Mouse (Mus musculus) kidney, adult 11 months (tissue): Measurements from ENCODE around the gene B4galt7.
"Not testable (repeated sequence)": the region's sequence is repeated elsewhere in the genome, so short reads cannot be mapped to it uniquely, and the experiment has no call there.

Experiments
- DNase-seq: peaks from one replicate; pipeline ENCODE4 v3.0.0; 2022

The B4galt7 gene

DNA sequence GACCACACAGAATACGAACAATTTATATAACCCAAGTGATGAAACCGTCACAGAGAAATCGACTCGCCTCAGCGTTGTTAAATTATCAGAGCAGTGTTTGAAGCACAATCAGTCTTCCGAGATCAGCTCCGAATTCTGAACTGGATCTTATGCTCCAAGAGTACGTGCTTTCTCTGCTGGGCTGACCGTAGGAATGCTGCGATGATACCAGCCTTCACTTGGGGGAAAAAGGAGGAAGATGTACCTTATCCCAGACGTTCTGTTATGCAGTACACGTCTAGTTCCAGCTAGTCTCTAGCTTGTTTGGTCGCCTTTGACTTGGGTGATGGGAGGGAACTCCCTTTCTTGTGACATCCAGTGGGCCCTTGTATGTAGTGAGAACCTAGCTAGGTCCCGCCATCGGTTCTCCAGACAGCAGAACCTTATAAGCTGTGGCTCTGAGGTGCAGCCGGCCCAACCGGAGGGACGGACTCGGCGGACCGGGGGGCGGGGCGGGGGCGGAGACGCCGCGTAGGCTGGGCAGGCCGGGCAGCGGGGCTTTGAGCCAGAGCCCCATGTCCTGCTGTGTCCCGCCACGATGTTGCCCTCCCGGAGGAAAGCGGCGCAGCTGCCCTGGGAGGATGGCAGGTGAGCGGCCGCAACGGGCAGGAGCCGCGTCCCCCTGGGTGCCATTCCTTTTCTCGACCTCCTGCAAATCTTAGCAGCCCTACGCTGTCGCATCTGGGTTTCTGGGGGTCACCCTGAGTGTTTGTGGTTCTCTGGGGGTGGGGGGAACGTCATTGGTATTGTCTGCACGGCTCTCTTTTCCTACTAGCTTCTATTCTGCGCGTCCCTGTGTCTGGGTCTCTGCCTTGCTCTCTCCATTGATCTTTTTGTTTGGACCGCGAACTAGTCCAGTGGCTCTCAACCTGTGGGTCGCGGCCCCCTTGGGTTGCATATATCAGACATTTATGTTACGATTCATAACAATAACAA is at the start of gene B4galt7:
Gene B4galt7 (plus strand): TSS at position 331 of the 975 bp plus-strand sequence.
- DNase-seq = peak; percentile 81

DNA sequence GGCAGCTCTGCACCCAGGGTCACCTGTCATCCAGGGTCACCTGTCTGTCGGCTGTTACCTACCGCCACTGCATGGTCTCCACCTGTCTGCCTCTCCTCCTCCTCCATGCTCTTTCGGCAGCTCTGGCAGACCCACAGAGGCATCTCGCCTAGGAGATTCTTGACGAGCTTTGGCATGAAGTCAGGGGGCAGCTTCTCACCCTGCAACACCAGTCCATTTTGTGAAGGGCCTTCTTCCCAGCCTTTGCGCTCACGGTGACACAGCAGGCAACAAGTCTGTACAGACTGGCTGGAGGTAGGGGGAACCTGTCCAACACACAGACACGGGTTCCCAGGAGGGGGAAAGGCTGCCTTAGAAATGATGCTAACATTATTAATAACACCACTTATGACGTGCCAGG is 43.8 kb upstream of the B4galt7 start:
- no peak for DNase-seq

DNA sequence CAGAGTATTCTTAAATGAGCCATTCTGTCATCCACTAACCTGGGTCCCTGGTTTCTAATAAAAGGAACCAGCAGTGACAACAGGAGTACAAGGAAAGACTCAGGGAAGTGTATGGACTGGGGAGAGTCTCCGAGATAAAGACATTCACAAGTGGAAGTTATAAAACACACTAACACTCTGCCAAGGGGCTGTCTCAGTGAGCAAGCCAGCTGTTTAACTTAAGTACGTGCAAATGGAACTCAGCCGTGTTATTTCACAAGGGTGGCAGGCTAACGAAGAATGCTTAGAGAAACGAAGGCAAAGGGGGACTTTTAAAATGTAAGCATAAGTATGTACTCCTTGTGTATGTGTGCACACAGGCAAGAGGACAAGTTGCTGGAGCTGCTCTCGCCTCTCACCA is 42.2 kb upstream of the B4galt7 start:
- no peak for DNase-seq

DNA sequence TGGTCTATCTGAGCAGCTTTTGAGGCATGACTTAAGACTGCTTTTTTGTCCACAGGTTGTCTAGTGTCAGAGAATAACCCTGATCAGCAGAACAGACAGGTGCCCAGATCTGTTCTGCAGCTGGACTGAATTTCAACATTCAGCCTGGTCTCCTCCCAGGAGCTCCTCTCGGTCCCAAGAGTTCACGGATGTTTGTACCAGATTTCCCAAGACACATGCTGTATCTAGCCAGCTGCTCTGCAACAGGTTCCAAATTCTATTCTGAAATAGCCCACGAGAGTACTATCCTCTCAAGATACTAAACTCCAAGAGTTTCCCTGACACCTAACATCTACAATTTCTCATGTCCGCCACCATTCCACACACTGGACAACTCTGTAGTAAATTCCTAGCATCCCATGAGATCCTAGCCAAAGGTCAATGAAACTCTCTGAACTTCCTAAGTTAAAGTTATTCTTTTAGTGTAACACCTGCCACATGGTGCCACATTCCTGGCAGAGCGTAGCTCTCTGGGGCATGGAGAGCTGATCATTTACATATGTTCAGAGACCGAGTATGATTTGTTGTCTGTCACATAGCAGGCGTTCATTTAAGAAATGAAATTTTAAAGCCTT is 36.3 kb upstream of the B4galt7 start:
- DNase-seq = no peak

DNA sequence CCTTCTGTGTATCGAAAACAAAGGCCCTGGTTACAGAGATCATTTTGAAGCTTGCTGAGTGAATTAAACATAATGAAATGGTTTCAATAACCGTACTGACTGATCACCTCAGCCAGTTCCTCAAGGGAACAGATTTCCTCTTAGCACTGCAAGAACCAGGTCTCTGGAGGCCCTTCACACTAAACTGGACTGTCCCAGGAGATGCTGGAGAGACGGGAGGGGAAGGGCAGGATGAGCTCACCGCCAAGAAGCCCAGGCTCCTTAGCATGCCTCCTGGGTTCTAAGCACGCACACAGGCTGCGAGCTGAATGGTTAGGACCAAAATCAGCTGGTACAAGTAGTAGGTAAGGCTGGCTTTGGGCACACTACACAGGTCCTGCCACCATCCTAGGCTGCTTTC is 32.7 kb upstream of the B4galt7 start:
- no peak for DNase-seq

DNA sequence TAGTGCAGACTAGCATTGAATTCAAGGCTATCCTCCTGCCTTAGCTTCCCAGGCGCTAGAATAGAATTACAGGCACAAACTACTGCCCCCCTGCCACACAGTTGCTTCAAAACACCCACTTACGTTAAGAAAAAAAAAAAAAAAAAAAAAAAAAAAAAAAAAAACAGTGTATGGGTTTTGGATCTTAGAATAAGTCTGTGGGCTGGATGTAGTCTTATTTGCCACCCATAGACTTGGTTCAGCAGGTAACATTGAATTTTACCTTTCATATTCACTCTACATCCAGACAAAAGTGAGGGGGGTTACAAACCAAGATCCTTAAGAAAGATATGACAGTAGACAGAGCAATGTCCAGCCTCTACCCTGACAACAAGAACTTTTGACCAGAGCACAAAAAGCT is 31.7 kb upstream of the B4galt7 start:
- no peak for DNase-seq

DNA sequence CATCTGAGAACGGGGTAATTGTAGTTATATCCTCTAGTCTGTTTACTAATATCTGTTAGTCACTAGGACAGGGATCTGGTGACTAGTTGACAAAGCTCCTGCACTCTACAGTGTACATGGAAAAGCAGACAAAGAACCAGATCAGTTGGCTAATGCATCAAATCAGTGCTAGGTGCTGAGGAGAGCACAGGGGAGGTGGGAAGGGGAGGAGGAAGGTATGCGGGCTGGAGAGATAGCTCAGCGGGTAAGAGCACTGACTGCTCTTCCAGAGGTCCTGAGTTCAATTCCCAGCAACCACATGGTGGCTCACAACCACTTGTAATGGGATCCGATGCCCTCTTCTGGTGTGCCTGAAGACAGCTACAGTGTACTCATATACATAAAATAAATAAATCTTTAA is 31.2 kb upstream of the B4galt7 start:
- not testable (repeated sequence) for DNase-seq

DNA sequence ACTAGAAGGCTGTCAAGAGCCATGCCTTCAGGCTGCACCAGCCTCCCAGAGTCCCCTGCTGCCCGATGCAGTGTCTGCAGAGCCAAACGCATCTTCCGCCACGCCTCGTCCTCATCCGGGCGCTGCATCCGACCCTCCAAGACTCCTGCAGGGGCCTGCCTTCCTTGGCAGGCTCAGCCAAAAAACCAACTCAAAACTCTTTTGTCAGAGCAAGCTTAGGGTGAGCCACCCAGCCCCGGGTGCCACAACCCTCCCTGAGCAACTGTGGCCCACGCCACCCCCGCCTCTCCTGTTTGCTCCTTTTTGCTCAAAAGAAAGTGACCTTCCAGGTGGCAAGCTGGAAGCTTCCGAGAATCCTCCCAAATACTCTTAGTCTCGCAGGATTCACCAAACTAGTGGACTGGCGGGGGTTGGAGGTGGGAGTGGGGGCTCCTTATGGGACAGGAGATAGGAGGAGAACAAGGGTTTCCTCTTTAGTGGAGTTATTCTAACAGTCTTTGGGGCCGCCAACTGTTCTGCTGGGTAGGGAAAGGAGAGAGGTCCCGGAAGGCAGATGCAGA is 29.9 kb upstream of the B4galt7 start:
- no peak for DNase-seq

DNA sequence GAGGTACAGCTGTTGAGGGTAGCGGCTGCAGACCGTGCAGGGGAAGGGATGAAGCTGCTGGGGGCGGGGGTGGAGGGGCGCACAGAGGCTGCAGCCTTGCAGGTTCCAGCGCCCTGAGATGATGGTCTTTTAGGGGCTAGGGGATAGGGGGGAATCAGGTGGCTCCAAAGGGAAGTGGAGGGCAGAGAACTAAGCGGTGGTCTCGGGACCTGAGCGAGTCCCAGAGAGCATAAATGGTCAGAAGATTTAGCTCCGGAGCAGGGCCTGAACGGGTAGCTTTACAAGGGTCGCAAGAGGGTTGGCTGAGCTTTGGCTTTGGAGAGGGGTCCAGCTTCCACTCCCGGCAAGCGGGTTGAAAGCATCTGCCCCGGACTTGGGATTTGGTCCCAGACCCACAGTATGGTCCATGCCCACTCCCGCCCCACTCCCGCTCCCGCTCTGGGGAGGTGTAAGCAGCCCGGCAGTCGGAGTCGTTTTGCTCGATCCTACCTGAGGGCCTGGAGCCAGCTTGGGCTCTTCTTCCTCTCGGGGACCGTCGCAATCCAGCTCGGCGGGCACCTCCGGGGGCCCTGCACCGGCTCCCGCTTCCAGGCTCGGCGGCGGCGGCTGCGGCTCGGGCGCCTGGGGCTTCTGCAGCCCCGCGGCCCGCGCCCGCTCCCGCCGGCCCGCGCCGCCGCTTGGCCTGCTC is 29.3 kb upstream of the B4galt7 start:
- no peak for DNase-seq

DNA sequence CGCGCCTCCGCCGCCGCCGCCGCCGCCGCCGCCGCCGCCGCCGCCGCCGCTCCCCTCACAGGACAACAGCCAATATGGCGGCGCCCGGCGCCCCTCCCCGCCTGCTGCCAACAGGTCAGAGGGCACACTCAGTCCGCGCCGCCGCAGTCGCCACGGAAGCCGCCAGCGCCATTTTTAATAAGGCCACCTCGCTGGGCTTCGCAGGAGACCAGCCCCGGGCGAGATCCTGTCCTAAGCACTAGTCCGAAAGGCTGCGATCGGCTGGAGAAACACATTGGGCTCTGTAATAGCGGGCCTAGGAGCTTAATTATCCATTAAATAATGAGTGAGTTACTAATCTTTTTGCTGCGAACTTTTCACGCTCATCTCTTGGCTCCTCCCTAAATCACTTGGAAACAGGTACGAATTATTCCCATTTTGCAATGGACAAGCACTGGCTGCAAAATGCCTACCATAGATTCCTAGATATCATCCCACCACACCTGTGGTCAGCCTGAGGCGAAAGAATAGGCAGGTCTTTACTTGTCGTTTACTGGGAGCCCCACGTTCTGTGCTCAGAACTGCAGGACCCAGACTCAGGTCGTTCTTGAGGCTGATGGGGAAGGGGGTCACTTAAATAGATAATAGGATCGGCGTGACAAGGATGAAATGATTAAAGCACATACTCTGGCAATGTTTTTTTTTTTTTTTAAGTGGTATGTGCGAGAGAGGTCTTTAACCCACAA is 28.5 kb upstream of the B4galt7 start, which contains the start of gene Fam193b:
Gene Fam193b (minus strand): TSS at position 94 of the 725 bp plus-strand sequence.
- peak; percentile 92 for DNase-seq

DNA sequence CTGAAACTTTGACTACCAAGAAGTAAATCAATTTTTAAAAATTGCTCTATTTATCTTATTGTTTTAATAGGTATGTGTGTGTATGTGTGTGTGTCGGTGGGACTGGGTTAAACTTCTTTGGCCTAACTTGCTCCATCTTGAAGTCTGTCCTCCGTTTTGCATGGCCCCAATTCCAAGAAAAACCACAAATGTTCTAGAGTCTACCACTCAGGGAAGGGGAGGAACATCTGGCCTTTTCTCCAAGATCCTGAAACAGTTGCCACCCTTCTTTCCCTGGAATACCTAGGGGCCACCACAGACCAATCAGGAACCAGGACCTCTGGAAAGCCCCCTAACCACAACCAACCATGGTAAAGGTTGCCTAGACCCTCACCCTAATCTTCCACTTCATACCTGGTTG is 27.7 kb upstream of the B4galt7 start:
- DNase-seq = no peak

DNA sequence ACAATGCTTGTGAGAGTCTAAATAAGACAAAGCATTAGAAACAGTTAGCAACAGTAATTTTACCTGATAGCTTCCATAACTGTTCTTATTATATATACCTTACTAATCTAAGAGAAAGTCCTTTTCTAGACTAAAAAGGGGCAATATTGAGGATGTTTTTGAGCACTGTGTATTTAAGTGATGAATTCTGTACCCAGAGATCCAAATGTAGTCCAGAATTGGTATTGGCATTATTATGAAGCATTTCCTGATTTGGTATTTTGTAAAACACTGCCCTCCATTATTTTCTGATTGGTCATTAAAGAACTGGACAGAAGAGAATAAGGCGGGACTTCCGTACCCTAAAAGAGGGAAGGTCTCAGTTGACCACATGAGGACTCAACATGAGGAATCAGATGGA is 26.3 kb upstream of the B4galt7 start, which contains the start of gene Tmed9:
Gene Tmed9 (plus strand): TSS at position 301 of the 400 bp plus-strand sequence.
- no peak for DNase-seq

DNA sequence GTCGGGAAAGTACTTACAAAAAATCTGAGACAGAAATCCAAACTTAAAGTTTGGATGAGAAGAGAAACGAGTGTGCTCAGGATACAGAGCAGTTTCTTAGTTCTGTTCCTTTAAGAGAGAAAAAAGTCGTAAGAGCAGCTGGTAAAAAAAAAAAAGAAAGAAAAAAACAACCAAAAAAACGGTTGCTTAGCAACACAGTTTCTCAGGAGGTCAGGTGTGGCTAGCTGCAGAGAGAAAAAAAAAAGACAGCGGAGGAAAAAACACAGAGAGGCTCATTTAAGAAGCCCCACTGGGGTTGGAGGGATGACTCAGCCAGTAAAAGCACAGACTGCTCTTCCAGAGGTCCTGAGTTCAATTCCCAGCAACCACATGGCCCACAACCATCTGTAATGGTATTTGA is 25.4 kb upstream of the B4galt7 start:
- no peak for DNase-seq

DNA sequence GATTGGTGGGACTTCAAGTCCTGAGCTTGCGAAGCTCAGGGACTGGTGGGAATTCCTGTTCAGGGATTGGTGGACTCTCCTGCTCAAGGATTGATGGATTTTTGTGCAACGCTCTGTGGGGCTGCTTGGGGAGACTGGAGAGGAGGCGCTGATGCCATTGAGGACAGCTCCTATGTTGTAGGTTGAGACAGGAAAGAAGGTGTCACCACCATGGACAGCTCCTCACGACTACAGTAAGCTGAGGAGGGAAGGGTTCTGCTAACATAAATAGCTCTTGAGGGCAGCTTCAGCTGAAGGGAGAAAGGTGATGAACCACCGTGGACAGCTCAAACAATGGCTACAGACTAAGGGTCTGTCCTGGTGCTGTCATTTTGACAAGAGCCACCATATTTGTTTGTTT is 23.8 kb upstream of the B4galt7 start:
- DNase-seq = no peak

DNA sequence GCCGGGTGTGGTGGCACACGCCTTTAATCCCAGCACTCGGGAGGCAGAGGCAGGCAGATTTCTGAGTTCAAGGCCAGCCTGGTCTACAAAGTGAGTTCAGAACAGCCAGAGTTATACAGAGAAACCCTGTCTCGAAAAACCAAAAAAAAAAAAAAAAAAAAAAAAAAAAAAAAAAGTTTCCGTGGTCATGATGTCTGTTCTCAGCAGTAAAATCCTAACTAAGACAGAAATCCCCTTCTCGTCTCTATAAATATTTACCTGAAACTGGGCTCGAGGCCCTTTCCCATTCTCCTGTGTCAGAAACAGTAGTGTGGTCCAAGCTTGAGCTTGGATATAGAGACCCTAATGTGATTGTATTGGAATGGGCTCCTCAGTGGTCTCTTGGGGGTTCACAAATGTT is 22.8 kb upstream of the B4galt7 start:
- DNase-seq = not testable (repeated sequence)

DNA sequence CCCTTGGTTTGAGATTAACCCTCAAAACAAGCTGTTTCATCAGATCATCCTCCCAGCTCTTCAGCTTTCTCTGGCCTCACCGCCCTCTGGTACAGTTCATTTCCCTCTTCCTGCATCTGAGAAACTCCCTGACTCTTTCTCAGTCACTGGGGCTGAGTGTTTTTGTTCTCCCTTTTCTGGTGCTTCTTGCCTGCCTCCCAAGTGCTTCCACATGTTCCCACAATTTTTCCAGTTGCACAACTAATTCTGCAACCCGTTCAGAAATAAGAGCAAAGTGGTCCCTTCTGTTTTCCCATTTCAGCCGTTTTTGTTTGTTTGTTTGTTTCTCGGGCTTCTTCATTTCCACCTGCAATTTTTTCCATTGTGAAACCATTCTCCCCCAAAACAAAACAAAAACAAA is 21.6 kb upstream of the B4galt7 start:
- no peak for DNase-seq

DNA sequence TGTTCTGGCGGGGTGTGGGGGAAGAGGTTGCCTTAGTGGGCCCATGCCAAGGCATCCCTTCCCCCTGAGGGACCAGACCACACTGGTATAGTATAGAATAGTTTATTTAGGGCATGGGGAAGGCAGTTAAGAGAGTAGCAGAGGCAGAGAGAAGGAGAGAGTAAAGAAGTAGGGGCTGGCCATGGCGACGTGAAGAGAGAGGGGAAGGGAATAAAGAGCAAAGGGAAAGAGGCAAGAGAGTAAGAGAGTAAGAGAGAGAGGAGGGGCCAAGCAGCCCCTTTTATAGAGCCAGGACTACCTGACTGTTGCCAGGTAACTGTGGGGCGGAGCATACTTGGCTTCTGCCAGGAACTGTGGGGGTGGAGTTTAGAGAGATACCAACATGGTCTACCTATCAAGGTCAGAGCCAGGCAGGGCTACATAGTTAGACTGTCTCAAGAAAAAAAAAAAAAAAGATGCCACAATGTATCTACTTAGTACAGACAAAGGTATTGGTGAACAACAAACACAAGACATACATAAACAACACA is 7.7 kb upstream of the B4galt7 start:
- peak; percentile 43 for DNase-seq

DNA sequence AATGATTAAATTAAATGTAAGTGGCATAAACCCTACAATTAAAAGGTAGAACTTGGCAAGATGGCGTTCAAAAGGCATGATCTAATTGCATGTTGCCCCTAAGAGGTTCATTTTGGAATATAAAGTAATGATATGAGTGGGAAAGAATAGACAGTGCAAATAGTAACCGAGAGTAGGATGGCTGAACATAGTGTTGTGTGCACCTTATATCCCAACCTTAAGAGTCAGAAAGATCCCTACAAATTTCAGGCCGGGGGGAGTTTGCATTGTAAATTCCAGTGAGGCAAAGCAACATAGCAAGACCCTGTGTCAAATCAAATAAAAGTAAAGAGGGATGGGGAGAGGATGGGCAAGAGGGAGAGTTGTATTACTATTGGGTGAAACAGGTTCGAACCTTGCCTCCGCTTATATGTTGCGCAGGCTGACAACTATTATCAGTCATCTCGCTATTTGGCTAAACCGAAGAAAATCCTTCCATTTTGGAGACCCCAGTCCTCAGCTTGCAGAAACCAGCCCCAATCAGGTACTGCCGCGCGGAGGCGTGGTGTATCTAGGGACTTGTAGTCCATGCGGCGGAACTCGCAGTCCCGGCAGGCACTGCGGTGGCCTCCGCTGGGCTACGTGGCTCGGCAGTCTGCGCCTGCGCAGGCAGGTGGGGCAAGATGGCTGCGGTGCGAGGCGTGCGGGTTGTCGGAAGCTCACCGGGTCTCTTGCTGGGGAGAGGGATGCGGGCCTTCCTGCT is 7.0 kb upstream of the B4galt7 start:
- peak; percentile 96 for DNase-seq

DNA sequence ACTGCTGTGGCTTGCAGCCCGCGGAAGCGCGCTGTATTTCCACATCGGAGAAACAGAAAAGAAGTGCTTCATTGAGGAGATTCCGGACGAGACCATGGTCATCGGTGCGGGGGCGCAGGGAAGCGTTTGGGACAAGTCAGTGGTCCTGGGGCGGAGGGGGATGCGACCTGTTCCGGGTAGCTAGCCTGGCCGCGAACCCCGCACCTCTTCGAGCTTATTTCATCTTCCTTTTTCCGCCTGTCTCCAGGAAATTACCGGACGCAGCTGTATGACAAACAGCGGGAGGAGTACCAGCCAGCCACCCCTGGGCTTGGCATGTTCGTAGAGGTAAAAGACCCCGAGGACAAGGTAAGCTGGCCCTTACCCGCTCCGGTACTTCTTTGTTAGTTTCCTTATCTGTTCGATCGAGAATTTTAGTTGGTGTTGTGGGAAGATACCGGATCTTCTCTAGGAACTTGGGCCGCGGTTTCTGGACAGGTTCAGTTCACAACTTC is 6.4 kb upstream of the B4galt7 start:
- no peak for DNase-seq

DNA sequence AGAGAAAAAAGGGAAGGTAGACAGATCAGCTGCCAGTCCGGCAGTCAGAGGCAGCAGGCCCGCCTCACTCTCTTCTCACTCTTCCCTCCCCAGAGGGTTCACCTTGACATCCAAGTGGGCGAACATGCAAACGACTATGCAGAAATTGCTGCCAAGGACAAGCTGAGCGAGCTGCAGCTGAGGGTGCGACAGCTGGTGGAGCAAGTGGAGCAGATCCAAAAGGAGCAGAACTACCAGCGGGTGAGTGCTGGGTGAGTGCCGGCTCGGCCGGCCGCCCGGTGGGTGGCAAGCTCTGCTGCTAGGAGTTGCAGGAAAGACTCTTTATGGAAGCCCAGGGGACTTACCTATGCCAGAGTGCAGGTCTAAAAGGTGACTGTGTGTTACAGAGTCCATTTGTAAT is 4.3 kb upstream of the B4galt7 start:
- DNase-seq = no peak

DNA sequence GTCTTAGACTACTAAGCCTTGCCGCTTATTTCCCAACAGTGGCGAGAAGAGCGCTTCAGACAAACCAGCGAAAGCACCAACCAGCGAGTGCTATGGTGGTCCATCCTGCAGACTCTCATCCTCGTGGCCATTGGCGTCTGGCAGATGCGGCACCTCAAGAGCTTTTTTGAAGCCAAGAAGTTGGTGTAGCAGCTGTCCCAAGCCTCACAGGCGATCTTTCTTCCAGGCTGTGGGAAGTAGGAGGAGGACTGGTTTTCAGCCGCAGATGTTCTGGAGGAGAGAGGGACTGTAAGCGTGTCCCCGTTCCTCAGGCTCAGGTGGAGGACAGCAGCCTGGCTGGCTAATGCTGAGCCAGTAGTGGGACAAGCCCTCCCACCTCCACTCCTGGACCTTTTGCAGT is 2.9 kb upstream of the B4galt7 start:
- DNase-seq = no peak
